Mouse (Mus musculus) bone marrow macrophage, adult 2 months (primary cell): ENCODE data around the gene Sez6. TPM values are rescaled to one million over a fixed set of nuclear protein-coding genes. Genes with fewer than 3 reads are reported as not detected.

Source experiments
- H3K27ac ChIP-seq: 2 replicates; pipeline ENCODE4 v1.5.1; 2012; ENCODE audit warnings: low read depth, low read length; ENCODE audit not compliant: insufficient read depth
- H3K4me1 ChIP-seq: 2 replicates; pipeline ENCODE4 v1.6.1; 2012; ENCODE audit warnings: low read length; ENCODE audit not compliant: control insufficient read depth, insufficient read depth
- H3K4me3 ChIP-seq: 2 replicates; pipeline ENCODE4 v1.5.1; 2012; ENCODE audit warnings: mild to moderate bottlenecking, low read length, moderate library complexity; ENCODE audit not compliant: insufficient read depth
- CTCF ChIP-seq: IDR thresholded peaks from 2 replicates; pipeline ENCODE4 v1.5.1; 2012; ENCODE audit warnings: low read depth, mild to moderate bottlenecking, low read length, moderate library complexity
- POLR2A ChIP-seq: IDR thresholded peaks from 2 replicates; pipeline ENCODE4 v1.6.1; 2012; ENCODE audit warnings: mild to moderate bottlenecking, low read depth, low read length, borderline replicate concordance
- polyA plus RNA-seq: library from polyadenylated mRNA; stranded (reverse); fragments of >200 nt; gene quantifications from 2 replicates; pipeline ENCODE4 v1.2.4, GENCODE M21; 2012; ENCODE audit not compliant: missing spikeins, insufficient read depth, insufficient read length

Gene Sez6
- polyA plus RNA-seq, result 0.24 TPM in 1 of 2 replicates, not detected in the other

GRCm38 (mm10) chr11:77930751-77931540 is at the start of gene Sez6:
Gene Sez6 (plus strand): TSS chr11:77930800.
- Histone ChIP-seq H3K4me1 (no peaks in the 10 kb centered on the region), H3K27ac (no peak within 1 kb of the TSS), H3K4me3 (no peak within 1 kb of the TSS)
- TF ChIP-seq CTCF (no peak), POLR2A (no peak)

GRCm38 (mm10) chr11:77884524-77885245 is 45.9 kb upstream of the Sez6 start:
- Histone ChIP-seq H3K4me1 (no peaks in the 10 kb centered on the region), H3K4me3 (no peak overlapping the region), H3K27ac (no peak overlapping the region)
- TF ChIP-seq CTCF, result no peak
- TF ChIP-seq POLR2A, result no peak

- H3K27ac ChIP-seq, result no peak overlapping the region
- no peak for TF ChIP-seq CTCF
- TF ChIP-seq POLR2A, result no peak
- no peaks in the 10 kb centered on the region for H3K4me1 ChIP-seq
- no peak overlapping the region for H3K4me3 ChIP-seq
These were observed 45.4 kb upstream of the Sez6 start for GRCm38 (mm10) chr11:77885246-77885575.

GRCm38 (mm10) chr11:77887373-77887960 is 43.1 kb upstream of the Sez6 start:
- Histone ChIP-seq H3K4me1 (no peaks in the 10 kb centered on the region), H3K4me3 (no peak overlapping the region), H3K27ac (no peak overlapping the region)
- TF ChIP-seq CTCF (no peak), POLR2A (no peak)

GRCm38 (mm10) chr11:77888846-77889245 is 41.8 kb upstream of the Sez6 start:
- no peak for TF ChIP-seq POLR2A
- TF ChIP-seq CTCF, result no peak
- Histone ChIP-seq H3K4me3 (no peak overlapping the region), H3K27ac (no peak overlapping the region), H3K4me1 (0 out of 2 replicates have a peak, but pooled peaks cover 3% of the 10 kb centered on the region)

- TF ChIP-seq POLR2A, result no peak
- TF ChIP-seq CTCF, result no peak
- Histone ChIP-seq H3K4me1 (0 out of 2 replicates have a peak, but pooled peaks cover 4% of the 10 kb centered on the region), H3K27ac (no peak overlapping the region), H3K4me3 (no peak overlapping the region)
These were observed 41.1 kb upstream of the Sez6 start for GRCm38 (mm10) chr11:77889484-77889883.

- Histone ChIP-seq H3K4me3 (no peak overlapping the region), H3K4me1 (0 out of 2 replicates have a peak, but pooled peaks cover 4% of the 10 kb centered on the region), H3K27ac (no peak overlapping the region)
- TF ChIP-seq CTCF, result no peak
- TF ChIP-seq POLR2A, result no peak
These were observed 39.8 kb upstream of the Sez6 start for GRCm38 (mm10) chr11:77890648-77891258.

GRCm38 (mm10) chr11:77892883-77893282 is 37.7 kb upstream of the Sez6 start:
- Histone ChIP-seq H3K4me3 (no peak overlapping the region), H3K4me1 (0 out of 2 replicates have a peak, but pooled peaks cover 4% of the 10 kb centered on the region), H3K27ac (no peak overlapping the region)
- no peak for TF ChIP-seq CTCF
- TF ChIP-seq POLR2A, result no peak

GRCm38 (mm10) chr11:77893283-77893682 is 37.3 kb upstream of the Sez6 start:
- H3K4me3 ChIP-seq, result no peak overlapping the region
- TF ChIP-seq CTCF, result no peak
- no peak for TF ChIP-seq POLR2A
- 0 out of 2 replicates have a peak, but pooled peaks cover 4% of the 10 kb centered on the region for H3K4me1 ChIP-seq
- H3K27ac ChIP-seq, result no peak overlapping the region
